Mouse (Mus musculus): ENCODE results near the gene Prickle2. TPM values are rescaled to one million over a fixed set of nuclear protein-coding genes. Genes with fewer than 3 reads are reported as not detected.
A peak's percentile ranks its signal among the peaks of the same experiment; 100 is the strongest.

The Prickle2 gene
- polyA plus RNA-seq, 1 experiment from 2014 or later: 8.4 TPM

DNA sequence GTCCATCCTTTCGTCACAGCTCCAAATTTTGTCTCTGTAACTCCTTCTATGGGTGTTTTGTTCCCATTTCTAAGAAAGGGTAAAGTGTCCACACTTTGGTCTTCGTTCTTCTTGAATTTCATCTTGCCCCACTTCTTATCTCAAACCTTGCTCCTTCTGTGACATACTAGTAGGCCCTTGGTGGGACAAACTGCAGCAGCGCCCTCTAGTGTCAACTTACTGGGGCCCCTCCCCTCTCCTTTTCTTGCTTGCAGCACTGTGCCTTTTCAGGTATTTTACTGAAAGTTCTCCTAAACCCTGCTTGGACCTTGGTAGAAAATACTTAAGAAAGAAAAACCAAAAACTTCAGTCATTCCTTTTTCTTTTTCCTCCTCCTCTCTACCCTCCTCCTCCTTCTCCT is 264.8 kb downstream of the Prickle2 start:
- H3K27ac ChIP-seq: no peak overlapping the region
- no peak overlapping the region for H3K4me3 ChIP-seq
- no peaks in the 10 kb centered on the region for H3K36me3 ChIP-seq
- H3K27me3 ChIP-seq (ENCODE audit: insufficient read depth, poor library complexity, severe bottlenecking): no peaks in the 10 kb centered on the region
- no peaks in the 10 kb centered on the region for H3K9me3 ChIP-seq
- WGBS: 53% methylated on average over 3 of the region's 3 CpGs
- H3K4me1 ChIP-seq (replicated peaks): peaks cover 8% of the 10 kb centered on the region
- no peak for DNase-seq (ENCODE audit: low spot score)

DNA sequence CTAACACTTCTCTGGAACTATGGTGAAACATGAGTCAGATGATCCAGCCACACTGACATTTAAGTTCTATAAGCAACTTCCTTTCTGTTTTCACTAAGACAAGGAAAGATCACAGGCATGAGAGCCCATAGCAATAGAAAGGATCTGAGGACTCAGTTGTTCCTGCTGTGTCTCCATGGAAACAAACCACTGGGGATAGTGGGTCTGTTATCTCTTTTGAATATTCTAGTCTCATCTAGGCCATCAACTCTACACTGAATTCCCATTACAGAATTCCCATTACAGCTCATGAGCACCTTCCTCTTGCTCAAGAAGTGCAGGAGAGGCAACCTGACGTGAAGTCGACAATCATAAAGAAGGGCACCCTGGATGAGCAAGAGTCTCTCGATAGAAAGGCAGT is 265.7 kb downstream of the Prickle2 start:
- Histone ChIP-seq H3K9me3 (no peaks in the 10 kb centered on the region), H3K4me3 (no peak overlapping the region), H3K36me3 (no peaks in the 10 kb centered on the region), H3K27me3 (ENCODE audit: insufficient read depth, poor library complexity, severe bottlenecking) (no peaks in the 10 kb centered on the region), H3K4me1 (replicated peaks) (peaks cover 8% of the 10 kb centered on the region), H3K27ac (no peak overlapping the region)
- WGBS: 80% methylated on average over 3 of the region's 3 CpGs
- DNase-seq (ENCODE audit: low spot score): no peak

DNA sequence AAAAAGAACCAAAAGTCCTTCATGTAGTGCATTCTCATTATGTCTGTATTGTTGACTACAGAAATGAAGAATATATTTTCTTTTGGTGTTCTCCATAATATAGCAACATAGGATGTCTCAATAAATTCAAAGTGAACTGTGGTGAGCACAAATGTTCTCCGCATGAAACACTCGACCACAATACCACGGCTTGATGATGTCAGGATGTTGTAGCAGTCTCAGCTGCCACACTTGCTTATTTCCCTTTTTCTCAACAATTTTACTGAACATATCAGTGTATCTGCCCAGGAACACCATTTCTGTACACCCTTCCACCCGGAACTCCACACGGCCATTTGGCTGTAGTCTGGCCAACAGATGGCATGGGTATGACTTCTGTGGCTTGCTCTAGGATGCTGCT is 273.8 kb downstream of the Prickle2 start:
- H3K9me3 ChIP-seq: no peaks in the 10 kb centered on the region
- H3K36me3 ChIP-seq: no peaks in the 10 kb centered on the region
- no peak overlapping the region for H3K27ac ChIP-seq
- H3K4me1 ChIP-seq (replicated peaks): peaks cover 9% of the 10 kb centered on the region
- H3K4me3 ChIP-seq: no peak overlapping the region
- 96% methylated on average over 5 of the region's 5 CpGs for WGBS
- no peaks in the 10 kb centered on the region for H3K27me3 ChIP-seq (ENCODE audit: insufficient read depth, poor library complexity, severe bottlenecking)
- DNase-seq (ENCODE audit: low spot score): no peak

DNA sequence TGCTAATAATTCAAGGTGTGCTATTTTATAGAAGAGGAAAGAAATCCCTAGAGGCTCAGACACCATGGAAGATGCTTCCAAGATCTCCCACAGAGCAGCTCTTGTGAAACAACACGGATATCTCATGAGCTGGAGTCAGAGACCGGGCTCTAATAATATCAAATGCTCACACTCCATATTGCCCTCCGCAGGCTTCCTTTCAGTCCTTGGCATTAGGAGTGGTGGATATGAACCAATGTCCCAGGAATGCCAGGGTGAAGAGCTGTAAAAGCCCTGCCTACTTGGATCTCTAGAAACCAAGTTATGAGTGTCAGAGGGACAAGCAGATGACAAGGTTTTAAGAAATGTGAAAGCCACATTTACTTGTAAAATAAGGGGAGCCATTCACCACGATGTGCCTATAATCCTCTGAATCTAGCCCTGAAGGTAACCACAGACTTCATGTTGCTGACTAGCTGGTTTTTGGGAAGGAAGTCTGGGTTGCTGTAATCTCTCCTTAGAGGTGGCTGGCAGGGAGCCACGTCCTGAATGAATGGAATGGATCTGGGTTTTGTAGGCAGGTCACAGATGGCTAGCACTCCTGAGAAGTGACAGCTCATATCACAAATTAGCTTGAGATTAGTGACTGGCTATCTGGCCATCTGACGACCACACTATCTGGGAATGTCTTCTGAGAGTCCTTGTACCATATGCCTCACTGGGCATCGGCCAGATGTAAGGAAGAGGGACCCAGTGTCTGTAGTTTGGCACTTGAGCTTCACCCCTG is 278.4 kb downstream of the Prickle2 start:
- no peaks in the 10 kb centered on the region for H3K27me3 ChIP-seq (ENCODE audit: insufficient read depth, poor library complexity, severe bottlenecking)
- no peak for DNase-seq (ENCODE audit: low spot score)
- H3K36me3 ChIP-seq: no peaks in the 10 kb centered on the region
- no peaks in the 10 kb centered on the region for H3K9me3 ChIP-seq
- WGBS: 80% methylated on average over 7 of the region's 7 CpGs
- no peak overlapping the region for H3K4me3 ChIP-seq
- H3K4me1 ChIP-seq (replicated peaks): peaks cover 9% of the 10 kb centered on the region
- H3K27ac ChIP-seq: no peak overlapping the region

DNA sequence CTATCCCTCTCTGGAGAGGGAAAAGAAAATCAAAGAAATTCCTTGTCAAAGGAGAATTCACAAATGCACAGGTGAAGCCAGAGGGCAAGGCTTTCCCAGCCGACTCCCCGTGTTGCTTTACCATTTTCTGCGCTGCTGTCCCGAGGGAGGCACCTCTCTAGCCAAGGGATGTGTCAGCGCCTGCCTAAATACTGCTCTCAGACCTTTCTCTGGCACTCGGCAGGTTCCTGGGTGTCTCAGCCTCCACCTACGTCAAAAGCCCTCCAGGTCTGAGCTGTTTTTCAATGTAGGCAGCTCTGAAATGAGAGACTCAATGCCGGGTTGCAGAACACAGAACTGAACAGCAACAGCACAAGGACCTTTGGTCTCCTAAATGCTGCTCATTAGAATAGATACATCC is 280.1 kb downstream of the Prickle2 start:
- H3K9me3 ChIP-seq: no peaks in the 10 kb centered on the region
- H3K4me3 ChIP-seq: no peak overlapping the region
- H3K4me1 ChIP-seq (replicated peaks): peaks cover 9% of the 10 kb centered on the region
- H3K27ac ChIP-seq: no peak overlapping the region
- no peaks in the 10 kb centered on the region for H3K27me3 ChIP-seq (ENCODE audit: insufficient read depth, poor library complexity, severe bottlenecking)
- WGBS: 82% methylated on average over 8 of the region's 8 CpGs
- no peak for DNase-seq (ENCODE audit: low spot score)
- H3K36me3 ChIP-seq: 0 out of 2 replicates have a peak, but pooled peaks cover 11% of the 10 kb centered on the region

DNA sequence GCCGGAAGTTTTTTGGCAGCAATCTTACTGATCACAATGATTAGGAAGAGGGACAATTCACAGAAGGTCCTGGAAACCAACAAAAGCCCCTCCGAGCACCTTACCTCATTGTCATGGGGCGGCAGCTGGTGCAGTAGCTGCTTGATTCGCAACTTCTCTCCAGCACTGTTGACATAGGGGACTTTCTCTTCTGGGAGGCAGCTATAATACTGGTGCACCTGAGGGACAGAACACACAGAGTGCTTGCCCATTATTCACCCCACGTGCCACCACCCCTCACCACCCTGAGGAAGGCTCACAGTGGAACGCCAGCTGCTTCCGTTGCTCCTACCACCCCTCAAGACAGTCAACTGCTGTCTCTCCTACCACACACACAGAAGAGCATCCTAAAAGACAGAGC is 280.5 kb downstream of the Prickle2 start:
- Histone ChIP-seq H3K9me3 (no peaks in the 10 kb centered on the region), H3K4me3 (no peak overlapping the region), H3K27me3 (ENCODE audit: insufficient read depth, poor library complexity, severe bottlenecking) (no peaks in the 10 kb centered on the region), H3K4me1 (replicated peaks) (peaks cover 9% of the 10 kb centered on the region), H3K27ac (no peak overlapping the region), H3K36me3 (0 out of 2 replicates have a peak, but pooled peaks cover 11% of the 10 kb centered on the region)
- DNase-seq (ENCODE audit: low spot score): no peak
- 86% methylated on average over 7 of the region's 7 CpGs for WGBS

DNA sequence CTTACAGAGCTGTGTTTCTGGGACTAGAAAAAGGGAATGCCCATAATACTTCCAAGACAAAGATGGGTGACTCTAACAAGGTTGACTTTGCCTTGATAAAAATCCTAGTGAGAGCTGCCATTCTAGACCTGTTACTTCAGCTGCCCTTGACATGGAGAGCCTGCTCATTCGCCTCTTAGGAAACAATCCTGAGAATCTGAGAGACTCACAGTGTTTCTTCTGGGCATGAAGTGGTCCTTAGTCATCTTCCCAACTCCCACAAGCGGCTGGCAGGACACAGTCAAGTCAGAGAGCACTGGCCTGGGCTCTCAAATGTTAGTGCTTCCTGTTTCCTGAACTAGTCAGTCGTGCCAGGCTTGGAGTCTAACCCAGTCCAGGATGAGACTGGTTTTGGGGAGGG is 281.0 kb downstream of the Prickle2 start:
- Histone ChIP-seq H3K9me3 (no peaks in the 10 kb centered on the region), H3K36me3 (peaks cover 14% of the 10 kb centered on the region; the same call in 1 of the 2 replicates), H3K27ac (no peak overlapping the region), H3K4me1 (replicated peaks) (peaks cover 9% of the 10 kb centered on the region), H3K4me3 (no peak overlapping the region), H3K27me3 (ENCODE audit: insufficient read depth, poor library complexity, severe bottlenecking) (no peaks in the 10 kb centered on the region)
- DNase-seq (ENCODE audit: low spot score): no peak
- 76% methylated on average over 3 of the region's 3 CpGs for WGBS

DNA sequence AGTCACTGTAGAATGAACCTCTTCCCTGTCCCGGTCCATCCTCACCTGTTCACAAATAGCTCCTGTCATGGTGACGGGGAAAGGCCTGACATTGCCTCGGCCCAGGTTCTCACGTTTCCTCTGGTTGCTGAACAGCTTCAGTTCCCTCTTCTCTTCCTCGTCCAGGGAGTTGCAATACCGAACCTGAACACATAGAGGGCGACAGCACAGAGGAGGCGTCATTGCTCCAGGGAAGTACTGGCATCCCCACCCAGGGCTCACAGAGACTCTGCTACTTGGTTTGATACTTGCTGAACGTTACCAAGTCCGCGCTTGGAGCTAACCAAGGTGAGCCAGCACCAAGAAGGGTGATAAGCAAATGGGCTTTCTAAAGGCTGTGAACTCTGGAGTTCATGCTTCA is 283.7 kb downstream of the Prickle2 start:
- H3K27me3 ChIP-seq (ENCODE audit: insufficient read depth, poor library complexity, severe bottlenecking): no peaks in the 10 kb centered on the region
- peak; percentile 34 for DNase-seq (ENCODE audit: low spot score)
- 44% methylated on average over 11 of the region's 11 CpGs for WGBS
- peaks cover 19% of the 10 kb centered on the region; the same call in 1 of the 2 replicates for H3K36me3 ChIP-seq
- no peak overlapping the region for H3K27ac ChIP-seq
- H3K4me1 ChIP-seq (replicated peaks): no peaks in the 10 kb centered on the region; the same call in 1 of the 2 replicates
- no peak overlapping the region for H3K4me3 ChIP-seq
- H3K9me3 ChIP-seq: no peaks in the 10 kb centered on the region

DNA sequence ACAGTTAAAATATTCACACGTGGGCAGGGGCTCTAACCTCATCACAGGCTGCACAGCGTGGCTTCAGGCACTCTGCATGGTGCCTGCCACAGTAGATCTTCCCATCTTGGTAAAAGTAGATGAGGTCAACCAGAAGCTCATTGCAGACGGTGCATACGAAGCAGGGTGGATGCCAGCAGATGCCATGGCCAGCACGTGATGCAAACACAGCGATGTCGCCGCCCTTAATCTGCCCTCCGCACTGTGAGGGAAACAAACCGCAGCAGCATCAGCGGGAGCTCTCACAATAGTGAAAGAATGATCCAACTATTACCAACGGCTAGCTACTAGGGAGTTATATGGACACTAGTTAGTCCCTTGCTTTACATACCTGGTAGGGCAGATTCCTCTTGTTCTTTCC is 285.8 kb downstream of the Prickle2 start:
- Histone ChIP-seq H3K36me3 (peaks cover 19% of the 10 kb centered on the region; the same call in 1 of the 2 replicates), H3K27ac (no peak overlapping the region), H3K4me3 (no peak overlapping the region), H3K27me3 (ENCODE audit: insufficient read depth, poor library complexity, severe bottlenecking) (no peaks in the 10 kb centered on the region), H3K9me3 (no peaks in the 10 kb centered on the region), H3K4me1 (replicated peaks) (0 out of 2 replicates have a peak, but pooled peaks cover under 1% of the 10 kb centered on the region)
- WGBS: 90% methylated on average over 12 of the region's 12 CpGs
- no peak for DNase-seq (ENCODE audit: low spot score)

DNA sequence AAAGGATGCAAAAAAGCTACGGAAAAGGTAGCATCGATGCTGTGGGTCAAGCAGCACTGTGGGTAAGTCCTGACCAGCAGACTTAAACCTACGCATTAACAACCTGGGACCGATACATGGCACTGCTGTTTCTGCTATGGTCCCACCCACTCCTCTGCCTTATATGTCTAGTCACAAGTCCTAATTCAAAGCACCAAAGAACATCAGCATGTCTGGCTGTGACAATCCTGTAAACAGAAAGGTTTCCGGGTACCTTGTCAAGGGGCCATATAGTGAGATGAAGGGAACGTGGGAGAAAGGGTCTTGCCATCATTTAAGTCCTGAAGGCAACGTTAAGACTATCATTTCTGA is 290.6 kb downstream of the Prickle2 start:
- H3K4me3 ChIP-seq: no peak overlapping the region
- no peak for DNase-seq (ENCODE audit: low spot score)
- H3K36me3 ChIP-seq: peaks cover 20% of the 10 kb centered on the region
- H3K27me3 ChIP-seq (ENCODE audit: insufficient read depth, poor library complexity, severe bottlenecking): no peaks in the 10 kb centered on the region
- no peaks in the 10 kb centered on the region for H3K9me3 ChIP-seq
- WGBS: 93% methylated on average over 7 of the region's 7 CpGs
- peaks cover 10% of the 10 kb centered on the region for H3K4me1 ChIP-seq (replicated peaks)
- no peak overlapping the region for H3K27ac ChIP-seq

DNA sequence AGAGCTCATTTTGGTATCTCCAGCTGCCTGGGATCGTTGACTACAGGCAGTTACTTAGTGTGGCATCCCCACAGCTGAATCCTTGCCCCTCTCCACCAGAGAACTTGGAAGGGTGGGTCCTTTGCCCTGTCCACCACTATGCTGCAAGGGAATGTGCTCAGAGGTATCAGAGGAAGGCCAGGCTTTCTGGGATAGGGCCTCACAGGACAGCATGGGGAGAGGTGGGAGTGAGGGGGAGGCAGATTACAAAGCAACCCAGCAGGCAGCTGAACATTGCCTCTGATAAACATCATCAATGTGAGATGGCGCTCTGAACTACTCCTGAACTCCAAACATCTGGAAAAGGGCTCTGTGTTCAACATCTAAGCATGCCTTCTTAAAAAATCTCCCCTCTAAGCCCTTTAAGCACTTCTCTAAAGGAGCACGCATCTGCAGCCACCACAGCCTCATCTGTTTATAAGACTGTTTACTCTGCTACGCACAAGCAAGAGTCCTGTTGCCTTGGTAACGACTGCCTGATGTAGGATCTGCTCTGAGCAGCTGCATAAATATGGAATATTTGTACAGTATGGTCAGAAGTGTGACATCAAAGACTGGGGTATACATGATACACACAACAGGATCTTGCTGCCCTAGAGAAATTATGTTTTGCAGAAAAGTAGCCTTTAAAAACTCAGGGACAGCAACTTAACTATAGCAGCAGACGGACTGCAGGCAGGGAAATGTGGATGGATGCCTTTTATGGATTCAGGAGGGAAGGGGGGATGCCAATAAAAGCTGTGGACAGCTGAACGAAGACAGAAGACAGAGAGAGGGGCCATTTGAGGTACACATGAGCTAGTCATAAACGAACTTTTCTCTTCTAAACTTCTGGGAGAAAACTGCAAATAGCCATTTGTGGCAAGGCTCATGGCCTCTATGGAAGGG is 291.2 kb downstream of the Prickle2 start:
- H3K4me3 ChIP-seq: no peak overlapping the region
- WGBS: 65% methylated on average over 8 of the region's 8 CpGs

DNA sequence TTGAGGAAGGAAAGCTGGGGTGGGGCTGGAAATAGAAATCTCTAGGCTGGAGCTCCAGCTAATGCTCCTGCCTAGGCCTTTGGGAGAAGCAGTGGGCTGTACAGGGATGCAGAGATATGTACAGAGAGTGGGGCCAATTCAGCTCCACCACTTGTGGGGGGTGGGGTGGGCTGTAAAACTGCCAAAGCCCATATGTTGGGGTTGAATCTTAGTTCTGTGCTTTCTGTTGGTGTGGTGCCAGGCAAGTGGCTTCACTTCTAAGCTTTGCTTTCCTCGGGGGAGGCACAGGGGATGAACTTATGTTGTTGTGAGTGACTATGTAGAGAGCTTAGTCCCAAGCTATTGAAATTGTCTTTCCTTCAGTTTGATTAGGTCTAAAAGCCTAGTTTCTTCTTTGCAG is 292.0 kb downstream of the Prickle2 start:
- DNase-seq (ENCODE audit: low spot score): no peak
- 91% methylated on average over 1 of the region's 1 CpGs for WGBS
- Histone ChIP-seq H3K36me3 (peaks cover 18% of the 10 kb centered on the region), H3K4me1 (replicated peaks) (peaks cover 10% of the 10 kb centered on the region), H3K27ac (peak overlapping the region; percentile 25; the same call in 1 of the 2 replicates), H3K9me3 (no peaks in the 10 kb centered on the region), H3K4me3 (no peak overlapping the region), H3K27me3 (ENCODE audit: insufficient read depth, poor library complexity, severe bottlenecking) (no peaks in the 10 kb centered on the region)

More for the DNA sequence above, 291.2 kb downstream of the Prickle2 start:
- Histone ChIP-seq H3K27ac (peak overlapping the region; percentile 25), H3K36me3 (peaks cover 20% of the 10 kb centered on the region), H3K9me3 (no peaks in the 10 kb centered on the region), H3K4me1 (replicated peaks) (peaks cover 10% of the 10 kb centered on the region), H3K27me3 (ENCODE audit: insufficient read depth, poor library complexity, severe bottlenecking) (no peaks in the 10 kb centered on the region)
- DNase-seq (ENCODE audit: low spot score): no peak

DNA sequence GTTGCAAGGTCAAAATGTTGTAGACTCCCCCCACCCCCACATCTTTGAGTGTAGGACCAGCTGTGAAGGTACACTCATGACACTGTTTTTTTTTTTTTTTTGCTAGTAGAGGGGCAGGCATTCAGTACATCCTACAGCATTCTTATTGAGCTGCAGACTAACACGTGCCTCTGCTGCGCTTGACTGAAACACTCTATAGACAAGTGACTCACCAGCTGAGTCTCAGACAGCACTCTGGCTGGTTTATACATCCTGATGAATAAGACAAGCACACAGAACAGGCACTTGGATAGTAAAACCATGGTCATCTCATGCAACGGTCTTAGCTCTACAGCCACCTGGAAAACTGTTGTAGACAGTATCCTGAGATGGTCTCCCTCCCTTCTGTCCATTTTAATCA is 296.2 kb downstream of the Prickle2 start:
- Histone ChIP-seq H3K9me3 (no peaks in the 10 kb centered on the region), H3K36me3 (peaks cover 22% of the 10 kb centered on the region), H3K27me3 (ENCODE audit: insufficient read depth, poor library complexity, severe bottlenecking) (no peaks in the 10 kb centered on the region), H3K4me1 (replicated peaks) (peaks cover 10% of the 10 kb centered on the region), H3K27ac (no peak overlapping the region), H3K4me3 (no peak overlapping the region)
- WGBS: 91% methylated on average over 3 of the region's 3 CpGs
- no peak for DNase-seq (ENCODE audit: low spot score)
